Mouse (Mus musculus) kidney, postnatal 10 days (tissue): ENCODE measurements around the gene Arid3a.

ENCODE experiments used
- DNase-seq: peaks from one replicate; pipeline ENCODE4 v3.0.0; 2021; ENCODE audit warnings: mixed read lengths

Gene Arid3a

GRCm38 (mm10) chr10:79979401-79980155 is 52.7 kb downstream of the Arid3a start:
- no peak for DNase-seq

GRCm38 (mm10) chr10:79983205-79983604 is 56.4 kb downstream of the Arid3a start:
- DNase-seq = no peak

GRCm38 (mm10) chr10:79983670-79984069 is 56.8 kb downstream of the Arid3a start:
- peak; percentile 84 for DNase-seq

GRCm38 (mm10) chr10:79984195-79984816 is 57.5 kb downstream of the Arid3a start, which contains the start of gene Tmem259:
TSS of gene Tmem259 (minus strand) at chr10:79984330.
- peak; percentile 94 for DNase-seq

GRCm38 (mm10) chr10:79984871-79985270 is 58.0 kb downstream of the Arid3a start:
- DNase-seq = peak; percentile 98

GRCm38 (mm10) chr10:79985334-79986231 is 58.7 kb downstream of the Arid3a start:
- DNase-seq = peak; percentile 72

GRCm38 (mm10) chr10:79986232-79986878 is 59.5 kb downstream of the Arid3a start:
- DNase-seq = peak; percentile 49

GRCm38 (mm10) chr10:79986963-79987362 is 60.1 kb downstream of the Arid3a start:
- DNase-seq = peak; percentile 94

- DNase-seq = no peak
Measured at GRCm38 (mm10) chr10:79987771-79988505, 61.1 kb downstream of the Arid3a start.

- peak; percentile 89 for DNase-seq
Measured at GRCm38 (mm10) chr10:79988506-79989271, 61.8 kb downstream of the Arid3a start, which contains the start of gene Cnn2. TSS of gene Cnn2 (plus strand) at chr10:79988584.

- no peak for DNase-seq
Measured at GRCm38 (mm10) chr10:79989272-79989786, 62.5 kb downstream of the Arid3a start.

- peak; percentile 65 for DNase-seq
Measured at GRCm38 (mm10) chr10:79989870-79990269, 63.0 kb downstream of the Arid3a start.

- DNase-seq = no peak
Measured at GRCm38 (mm10) chr10:79991099-79991498, 64.3 kb downstream of the Arid3a start.

- DNase-seq = no peak
Measured at GRCm38 (mm10) chr10:79991548-79991947, 64.7 kb downstream of the Arid3a start.

- peak; percentile 71 for DNase-seq
Measured at GRCm38 (mm10) chr10:79994397-79995115, 67.7 kb downstream of the Arid3a start.

GRCm38 (mm10) chr10:79995636-79996035 is 68.8 kb downstream of the Arid3a start:
- DNase-seq = no peak

GRCm38 (mm10) chr10:79996272-79997033 is 69.6 kb downstream of the Arid3a start, which contains the start of gene Abca7:
TSS of gene Abca7 (plus strand) at chr10:79996494.
- DNase-seq = peak; percentile 99

- DNase-seq = peak; percentile 82
Measured at GRCm38 (mm10) chr10:79997034-79997760, 70.4 kb downstream of the Arid3a start.
